16 mouse cellular contexts compared by ENCODE assay signal in genomic region chr16:49321951-49322350, GRCm38 (mm10).
A peak's percentile ranks its signal among the peaks of the same experiment; 100 is the strongest.
DNase-seq lines count a peak whose midpoint lies in the region; ATAC-seq and TF ChIP-seq lines count a peak whose summit lies in the region.
"Had no signal": no experiment of that assay in that cellular context is flagged by ENCODE, and none has a peak within 500 bp of the region (broad histone marks: within the 10 kb centered on the region; RNA-seq: fewer than 3 reads in every experiment).

No protein-coding gene starts in this region.

- in situ Hi-C loops in Patski (cut with MboI; ENCODE audit: low pct_unique_long_range_greater_than_20kb) = loop anchor here (5.0 to 10.0 kb wide), 3 partner anchors 45 to 305 kb away; no protein-coding TSS in a partner anchor

- intact Hi-C loops in heart, postnatal 10 days (cut with DNase I) = loop anchor here (1.0 to 2.0 kb wide), 3 partner anchors 44 to 305 kb away; no protein-coding TSS in a partner anchor

- no peak for TF ChIP-seq EP300 in heart, postnatal 0 days (IDR thresholded peaks at IDR 0.05; ENCODE audit: low read depth)
- TF ChIP-seq EP300 in lung, postnatal 0 days (IDR thresholded peaks at IDR 0.05) = no peak

- no peak overlapping the region for H3K9ac ChIP-seq in heart, postnatal 0 days (replicated peaks; ENCODE audit: low read depth, low read length)
- H3K9ac ChIP-seq in lung, postnatal 0 days (replicated peaks; ENCODE audit: low read depth) = no peak overlapping the region
- H3K9ac ChIP-seq: embryonic facial prominence, embryonic 15.5 days; hindbrain, embryonic 15.5 days; kidney, embryonic 15.5 days; lung, embryonic 15.5 days had no signal

- TF ChIP-seq CTCF in heart, postnatal 0 days (IDR thresholded peaks at IDR 0.05; ENCODE audit: low read depth) = peak; percentile 52
- TF ChIP-seq CTCF in lung, postnatal 0 days (IDR thresholded peaks at IDR 0.05) = peak; percentile 43
- TF ChIP-seq CTCF in Patski (IDR thresholded peaks at IDR 0.05) = peak; percentile 31

- 86% methylated on average over 1 of the region's 1 CpGs for WGBS in heart, postnatal 0 days
- 78% methylated on average over 1 of the region's 1 CpGs for WGBS in lung, postnatal 0 days

- H3K4me1 ChIP-seq in heart, postnatal 0 days (ENCODE audit: control insufficient read depth, insufficient read depth) = no peaks in the 10 kb centered on the region
- no peaks in the 10 kb centered on the region for H3K4me1 ChIP-seq in lung, postnatal 0 days (ENCODE audit: insufficient read depth, low read depth, low read length)
- H3K4me1 ChIP-seq: embryonic facial prominence, embryonic 15.5 days; hindbrain, embryonic 15.5 days; kidney, embryonic 15.5 days; lung, embryonic 15.5 days had no signal

- DNase-seq in heart, postnatal 0 days (ENCODE audit: low spot score) = no peak
- no peak for DNase-seq in heart, postnatal 10 days
- DNase-seq in lung, postnatal 0 days (ENCODE audit: low spot score) = no peak
- DNase-seq in lung, postnatal 14 days = no peak
- no peak for DNase-seq in Patski (ENCODE audit: low read depth, low spot score)
- DNase-seq in induced T-regulatory cell, adult 2 months (ENCODE audit: low read depth) = peak; percentile 2
- DNase-seq in kidney, adult 11 months = no peak
- no peak for DNase-seq in kidney, postnatal 10 days
- DNase-seq: cerebellum, adult 9-10 months; heart, adult 11 months; thymus, postnatal 4 days had no signal

- H3K4me2 ChIP-seq in heart, postnatal 0 days (ENCODE audit: low read depth, low read length) = no peak overlapping the region
- H3K4me2 ChIP-seq in lung, postnatal 0 days (replicated peaks; ENCODE audit: low read depth, low read length) = no peak overlapping the region
- H3K4me2 ChIP-seq: embryonic facial prominence, embryonic 15.5 days; hindbrain, embryonic 15.5 days; kidney, embryonic 15.5 days; liver, embryonic 11.5 days; lung, embryonic 15.5 days had no signal

- CTCF ChIA-PET in Patski (lab: Charles Lee) = interaction anchor here (1.0 to 2.1 kb wide), 4 partner anchors 30 to 44 kb away, joined by 3 to 11 read pairs (median 4); no protein-coding TSS in a partner anchor

- no peak overlapping the region for H3K4me3 ChIP-seq in heart, postnatal 0 days (ENCODE audit: low read depth, low read length)
- H3K4me3 ChIP-seq in lung, postnatal 0 days (ENCODE audit: low read depth, low read length) = no peak overlapping the region
- H3K4me3 ChIP-seq: embryonic facial prominence, embryonic 15.5 days; hindbrain, embryonic 15.5 days; kidney, embryonic 15.5 days; lung, embryonic 15.5 days had no signal

- H3K36me3 ChIP-seq in heart, postnatal 0 days (replicated peaks; ENCODE audit: control insufficient read depth, insufficient read depth, low read length) = no peaks in the 10 kb centered on the region
- H3K36me3 ChIP-seq in lung, postnatal 0 days (ENCODE audit: insufficient read depth, low read length) = no peaks in the 10 kb centered on the region
- H3K36me3 ChIP-seq: embryonic facial prominence, embryonic 15.5 days; hindbrain, embryonic 15.5 days; kidney, embryonic 15.5 days; lung, embryonic 15.5 days had no signal

- no peaks in the 10 kb centered on the region for H3K27me3 ChIP-seq in heart, postnatal 0 days (ENCODE audit: control insufficient read depth, insufficient read depth, low read length)
- no peaks in the 10 kb centered on the region for H3K27me3 ChIP-seq in lung, postnatal 0 days (replicated peaks; ENCODE audit: insufficient read depth, low read length)
- H3K27me3 ChIP-seq in Patski = peaks cover 9% of the 10 kb centered on the region
- H3K27me3 ChIP-seq: embryonic facial prominence, embryonic 15.5 days; hindbrain, embryonic 15.5 days; kidney, embryonic 15.5 days; lung, embryonic 15.5 days had no signal

- H3K27ac ChIP-seq in heart, postnatal 0 days (ENCODE audit: low read depth) = no peak overlapping the region
- H3K27ac ChIP-seq in lung, postnatal 0 days (ENCODE audit: low read length) = no peak overlapping the region
- H3K27ac ChIP-seq: embryonic facial prominence, embryonic 15.5 days; hindbrain, embryonic 15.5 days; kidney, embryonic 15.5 days; lung, embryonic 15.5 days had no signal

- POLR2A ChIA-PET in Patski (lab: Charles Lee) = no interaction called here

- ATAC-seq in heart, postnatal 0 days (ENCODE audit: insufficient read depth, low read depth) = no peak
- ATAC-seq in lung, postnatal 0 days = no peak
- no peak for ATAC-seq in Patski

- no peaks in the 10 kb centered on the region for H3K9me3 ChIP-seq in heart, postnatal 0 days (replicated peaks; ENCODE audit: control insufficient read depth, low read length)
- no peaks in the 10 kb centered on the region for H3K9me3 ChIP-seq in lung, postnatal 0 days (ENCODE audit: low read length)
- H3K9me3 ChIP-seq: embryonic facial prominence, embryonic 15.5 days; hindbrain, embryonic 15.5 days; kidney, embryonic 15.5 days; lung, embryonic 15.5 days had no signal
